Mouse (Mus musculus) ES-Bruce4 (cell line): ENCODE data around the gene Klhdc4. TPM values are rescaled to one million over a fixed set of nuclear protein-coding genes. Genes with fewer than 3 reads are reported as not detected.
A peak's percentile ranks its signal among the peaks of the same experiment; 100 is the strongest.

ENCODE experiments used
- H3K27ac ChIP-seq: 2 replicates; pipeline ENCODE4 v1.5.1; 2012; ENCODE audit warnings: low read length, inconsistent platforms; ENCODE audit not compliant: insufficient read depth
- H3K27me3 ChIP-seq: 2 replicates; pipeline ENCODE4 v1.6.1; 2012; ENCODE audit warnings: mild to moderate bottlenecking, low read length, inconsistent platforms; ENCODE audit not compliant: control insufficient read depth, poor library complexity, insufficient read depth, severe bottlenecking
- H3K36me3 ChIP-seq: 2 replicates; pipeline ENCODE4 v1.6.1; 2012; ENCODE audit warnings: inconsistent platforms, mild to moderate bottlenecking, low read length, moderate library complexity; ENCODE audit not compliant: control insufficient read depth, poor library complexity, insufficient read depth, severe bottlenecking
- H3K4me1 ChIP-seq: one replicate; pipeline ENCODE4 v1.8.1; 2011; ENCODE audit warnings: low read length; ENCODE audit not compliant: control insufficient read depth, insufficient read depth
- H3K4me3 ChIP-seq: 2 replicates; pipeline ENCODE4 v1.5.1; 2011; ENCODE audit warnings: low read depth, mild to moderate bottlenecking, low read length
- H3K9ac ChIP-seq: 2 replicates; pipeline ENCODE4 v1.6.1; 2012; ENCODE audit warnings: low read depth, mild to moderate bottlenecking, inconsistent platforms; ENCODE audit not compliant: poor library complexity, severe bottlenecking
- H3K9me3 ChIP-seq: replicated peaks from 2 replicates; pipeline ENCODE4 v1.6.1; 2012; ENCODE audit warnings: mild to moderate bottlenecking, low read length, inconsistent platforms; ENCODE audit not compliant: control insufficient read depth, poor library complexity, insufficient read depth, severe bottlenecking
- CTCF ChIP-seq: IDR thresholded peaks from one replicate; pipeline ENCODE4 v1.8.1; 2011; ENCODE audit warnings: low read depth, low read length
- EP300 ChIP-seq: IDR thresholded peaks from 2 replicates; pipeline ENCODE4 v1.6.1; 2011; ENCODE audit warnings: low read depth, low read length; ENCODE audit not compliant: insufficient read depth
- POLR2A ChIP-seq: IDR thresholded peaks from one replicate; pipeline ENCODE4 v1.8.1; 2011; ENCODE audit warnings: low read length; ENCODE audit not compliant: insufficient read depth
- polyA plus RNA-seq: library from polyadenylated mRNA; stranded (reverse); fragments of >200 nt; gene quantifications from 2 replicates; pipeline ENCODE4 v1.2.4, GENCODE M21; 2011; ENCODE audit warnings: low read depth; ENCODE audit not compliant: missing spikeins, insufficient read depth, insufficient read length

The Klhdc4 gene
- polyA plus RNA-seq, 1 experiment = 34.6 TPM

DNA sequence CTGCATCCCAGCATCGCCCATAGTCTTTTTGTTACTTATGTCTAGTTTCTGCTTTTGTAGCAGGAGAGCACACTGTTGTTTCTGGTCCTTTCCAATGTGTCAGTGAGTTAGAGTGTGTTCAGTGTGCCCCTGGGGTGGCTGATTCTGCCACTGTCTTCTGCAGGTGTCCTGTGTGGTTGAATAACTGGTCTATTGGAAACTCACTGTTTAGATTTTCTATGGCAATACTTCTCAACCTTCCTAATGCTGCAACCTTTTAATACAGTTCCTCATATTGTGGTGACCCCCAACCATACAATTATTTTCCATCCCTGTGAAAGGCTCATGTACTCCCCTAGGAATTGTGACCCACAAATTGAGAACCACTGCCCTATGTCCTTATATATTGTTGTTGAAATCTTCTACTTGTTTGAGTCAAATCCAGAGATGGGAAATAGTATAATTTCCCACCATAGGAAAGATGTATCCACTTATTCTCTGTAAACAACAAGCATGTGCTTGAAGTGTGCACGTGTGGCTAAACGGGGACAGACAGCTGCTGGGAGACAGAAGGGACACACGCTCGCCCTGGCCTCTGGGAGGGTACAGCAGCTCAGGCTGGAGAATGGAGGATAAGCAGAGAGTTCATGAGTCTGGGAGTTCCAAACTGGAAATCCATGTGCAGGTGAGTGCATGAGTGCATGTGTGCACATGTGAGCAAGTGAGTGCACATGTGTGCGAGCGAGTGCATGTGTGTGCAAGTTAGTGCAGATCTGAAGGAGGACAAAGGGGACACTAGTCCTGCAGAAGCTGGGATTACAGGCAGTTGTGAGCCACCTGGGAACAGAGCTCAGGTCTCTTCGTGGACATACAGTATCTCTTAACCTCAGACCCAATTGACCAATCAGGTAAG is 12.9 kb upstream of the Klhdc4 start:
- peak overlapping the region; percentile 67 for H3K9ac ChIP-seq
- peak overlapping the region; percentile 96 for H3K27ac ChIP-seq
- H3K9me3 ChIP-seq = no peaks in the 10 kb centered on the region
- H3K36me3 ChIP-seq = peaks cover 15% of the 10 kb centered on the region
- TF ChIP-seq EP300 (no peak), CTCF (no peak), POLR2A (no peak)
- no peaks in the 10 kb centered on the region for H3K27me3 ChIP-seq
- peak overlapping the region; percentile 66 for H3K4me3 ChIP-seq
- H3K4me1 ChIP-seq = no peaks in the 10 kb centered on the region

DNA sequence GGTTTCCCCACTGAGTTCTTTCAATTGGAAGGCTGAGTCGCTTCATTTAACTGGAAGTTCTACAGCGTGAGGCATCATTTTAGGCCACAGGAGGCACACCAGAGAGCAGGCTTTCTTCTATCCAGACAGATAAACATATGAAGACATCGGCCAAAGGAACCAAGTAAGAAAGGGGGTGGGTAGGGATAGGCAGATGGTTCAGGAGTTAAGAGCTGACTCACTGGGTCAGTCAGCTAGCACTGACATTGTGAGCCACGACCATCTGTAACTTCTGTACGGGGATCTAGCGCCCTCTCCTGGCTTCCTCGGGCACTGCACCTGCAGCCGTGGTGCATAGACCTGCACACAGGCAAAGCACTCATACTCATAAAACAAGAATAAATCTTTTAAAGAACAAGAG is 11.9 kb upstream of the Klhdc4 start:
- peak overlapping the region; percentile 63 for H3K4me3 ChIP-seq
- no peaks in the 10 kb centered on the region for H3K9me3 ChIP-seq
- H3K4me1 ChIP-seq = no peaks in the 10 kb centered on the region
- H3K36me3 ChIP-seq = peaks cover 18% of the 10 kb centered on the region
- TF ChIP-seq CTCF (peak; percentile 98), EP300 (0 out of 2 replicates have a peak, but pooled peaks have one; percentile 48), POLR2A (no peak)
- no peaks in the 10 kb centered on the region for H3K27me3 ChIP-seq
- H3K27ac ChIP-seq = peak overlapping the region; percentile 96
- peak overlapping the region; percentile 67 for H3K9ac ChIP-seq

DNA sequence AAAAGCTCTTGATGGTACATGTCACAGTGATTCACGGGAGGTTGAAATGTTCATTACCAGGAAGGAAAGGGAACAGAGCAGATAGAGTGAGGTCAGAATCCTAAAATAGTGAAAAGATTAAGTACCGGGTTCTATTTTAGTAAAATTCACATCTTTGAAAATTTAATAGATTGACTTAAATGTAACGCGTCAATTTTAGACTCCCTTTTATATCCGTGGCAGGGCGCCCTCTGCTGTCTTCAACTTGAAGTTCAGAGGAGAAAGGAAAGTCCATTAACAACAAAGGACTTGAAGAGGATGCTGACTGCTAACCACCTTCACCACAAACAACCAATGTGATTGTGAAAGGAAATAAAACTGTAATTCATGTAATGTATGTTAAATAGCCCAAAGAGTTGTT is 3.1 kb upstream of the Klhdc4 start:
- Histone ChIP-seq H3K4me1 (no peaks in the 10 kb centered on the region), H3K27ac (peak overlapping the region; percentile 98), H3K4me3 (no peak overlapping the region)

DNA sequence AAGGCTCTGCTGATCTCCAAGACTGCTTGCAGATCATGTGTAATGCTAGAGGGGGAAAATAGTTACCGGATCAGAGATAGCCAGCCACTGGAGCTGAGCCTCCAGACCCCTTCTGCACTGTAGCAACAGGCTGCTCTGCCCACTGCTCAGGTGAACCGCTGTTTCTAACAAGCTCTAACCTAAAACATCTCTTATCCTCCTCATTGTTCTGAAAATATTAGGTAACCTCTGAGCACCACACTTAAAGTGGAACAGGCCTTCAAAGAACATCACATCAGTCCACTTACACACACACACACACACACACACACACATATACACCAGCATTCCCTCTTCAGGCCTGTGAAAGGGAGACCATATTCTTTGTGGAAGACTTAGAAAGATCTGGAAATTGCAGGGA is 2.7 kb upstream of the Klhdc4 start:
- no peaks in the 10 kb centered on the region for H3K4me1 ChIP-seq
- H3K9ac ChIP-seq = peak overlapping the region; percentile 94
- H3K27ac ChIP-seq = peak overlapping the region; percentile 98
- no peaks in the 10 kb centered on the region for H3K27me3 ChIP-seq
- no peak overlapping the region for H3K4me3 ChIP-seq
- no peak for TF ChIP-seq EP300
- no peak for TF ChIP-seq CTCF
- TF ChIP-seq POLR2A = no peak
- H3K9me3 ChIP-seq = no peaks in the 10 kb centered on the region
- peaks cover 8% of the 10 kb centered on the region for H3K36me3 ChIP-seq

More for the DNA sequence above, 3.1 kb upstream of the Klhdc4 start:
- H3K9ac ChIP-seq = peak overlapping the region; percentile 94
- no peaks in the 10 kb centered on the region for H3K27me3 ChIP-seq
- H3K9me3 ChIP-seq = no peaks in the 10 kb centered on the region
- TF ChIP-seq CTCF (no peak), EP300 (no peak), POLR2A (no peak)
- H3K36me3 ChIP-seq = peaks cover 8% of the 10 kb centered on the region

DNA sequence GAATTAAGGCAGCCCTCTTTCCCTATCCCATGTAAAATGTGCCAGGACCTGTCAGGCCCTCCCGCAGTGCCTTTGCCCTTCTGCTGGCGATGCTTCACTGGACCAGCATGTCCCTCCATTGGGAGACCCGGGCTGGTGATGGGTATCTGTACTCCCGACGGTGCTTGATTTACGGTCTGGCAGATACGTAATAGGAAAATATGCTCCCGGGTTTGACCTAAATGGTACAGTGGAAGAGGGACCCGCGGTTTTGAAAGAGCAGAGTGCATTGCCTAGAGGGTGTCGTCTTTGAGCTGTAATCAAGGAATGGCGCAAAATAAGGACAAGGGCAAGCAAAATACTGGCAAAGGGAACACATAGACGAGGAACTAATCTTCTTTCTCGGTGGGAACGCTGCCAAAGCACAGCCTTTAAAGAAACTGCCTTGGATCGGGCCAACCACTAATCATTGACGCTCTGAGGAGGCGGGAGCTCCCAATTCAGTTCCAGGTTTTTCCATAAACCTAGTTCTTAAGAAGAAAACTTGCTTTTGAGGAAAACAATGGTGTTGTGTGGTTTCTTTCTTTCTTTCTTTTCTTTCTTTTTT is 501 bp upstream of the Klhdc4 start:
- TF ChIP-seq POLR2A (no peak), EP300 (no peak), CTCF (no peak)
- Histone ChIP-seq H3K9ac (peak overlapping the region; percentile 83), H3K27me3 (no peaks in the 10 kb centered on the region), H3K27ac (peak overlapping the region; percentile 59), H3K36me3 (no peaks in the 10 kb centered on the region), H3K4me1 (no peaks in the 10 kb centered on the region), H3K9me3 (no peaks in the 10 kb centered on the region), H3K4me3 (peak overlapping the region; percentile 96)
